Mouse (Mus musculus) R1 (cell line): Measurements from ENCODE around the gene Adgrb3.

ENCODE experiments used
- DNase-seq: peaks from one replicate; pipeline ENCODE4 v3.0.0-alpha.2; 2018; ENCODE audit warnings: low read depth, low spot score

Gene Adgrb3

GRCm38 (mm10) chr1:25312344-25312743 lies 517.2 kb downstream of the Adgrb3 start:
- DNase-seq = no peak

GRCm38 (mm10) chr1:25310066-25310465 lies 519.4 kb downstream of the Adgrb3 start:
- peak; percentile 82 for DNase-seq

- DNase-seq = no peak
These were observed 548.0 kb downstream of the Adgrb3 start for GRCm38 (mm10) chr1:25281471-25281870.

GRCm38 (mm10) chr1:25250562-25250961 lies 578.9 kb downstream of the Adgrb3 start:
- no peak for DNase-seq

- DNase-seq = peak; percentile 17
These were observed 587.1 kb downstream of the Adgrb3 start for GRCm38 (mm10) chr1:25242436-25242835.

- no peak for DNase-seq
These were observed 600.2 kb downstream of the Adgrb3 start for GRCm38 (mm10) chr1:25229245-25229750.

- DNase-seq = peak; percentile 73
These were observed 600.9 kb downstream of the Adgrb3 start for GRCm38 (mm10) chr1:25228381-25229244.

GRCm38 (mm10) chr1:25227880-25228279 lies 601.6 kb downstream of the Adgrb3 start:
- no peak for DNase-seq

GRCm38 (mm10) chr1:25204636-25205035 lies 624.9 kb downstream of the Adgrb3 start:
- DNase-seq = peak; percentile 17

GRCm38 (mm10) chr1:25199392-25199791 lies 630.1 kb downstream of the Adgrb3 start:
- no peak for DNase-seq

- DNase-seq = no peak
These were observed 637.5 kb downstream of the Adgrb3 start for GRCm38 (mm10) chr1:25191986-25192385.

- DNase-seq = no peak
These were observed 640.2 kb downstream of the Adgrb3 start for GRCm38 (mm10) chr1:25189261-25189660.

GRCm38 (mm10) chr1:25185909-25186308 lies 643.6 kb downstream of the Adgrb3 start:
- DNase-seq = no peak

GRCm38 (mm10) chr1:25181881-25182280 lies 647.6 kb downstream of the Adgrb3 start:
- peak; percentile 92 for DNase-seq

- no peak for DNase-seq
These were observed 648.9 kb downstream of the Adgrb3 start for GRCm38 (mm10) chr1:25180615-25181014.

- DNase-seq = no peak
These were observed 649.5 kb downstream of the Adgrb3 start for GRCm38 (mm10) chr1:25179860-25180582.

GRCm38 (mm10) chr1:25178347-25179130 lies 651.0 kb downstream of the Adgrb3 start:
- DNase-seq = no peak

GRCm38 (mm10) chr1:25167120-25167519 lies 662.4 kb downstream of the Adgrb3 start:
- DNase-seq = no peak

GRCm38 (mm10) chr1:25166036-25166796 lies 663.3 kb downstream of the Adgrb3 start:
- DNase-seq = no peak

- no peak for DNase-seq
These were observed 665.9 kb downstream of the Adgrb3 start for GRCm38 (mm10) chr1:25163561-25163960.

- no peak for DNase-seq
These were observed 683.3 kb downstream of the Adgrb3 start for GRCm38 (mm10) chr1:25146206-25146605.
